Mouse (Mus musculus) embryonic facial prominence, embryonic 13.5 days (tissue): ENCODE measurements around the gene Kptn. TPM values are rescaled to one million over a fixed set of nuclear protein-coding genes. Genes with fewer than 3 reads are reported as not detected.

Experiments
- ATAC-seq: fragments of 200-750 bp; cut with Nextera tagmentation; 2 replicates; pipeline ENCODE4 v1.8.0; 2017; ENCODE audit warnings: low read depth; ENCODE audit not compliant: insufficient number of reproducible peaks, insufficient read depth, low FRiP score, low TSS enrichment
- H3K27ac ChIP-seq: fragments of 300-500 bp; sonication (generic); 2 replicates; pipeline ENCODE4 v1.5.1; 2015; ENCODE audit warnings: moderate library complexity, mild to moderate bottlenecking, inconsistent platforms
- H3K27me3 ChIP-seq: fragments of 300-500 bp; sonication (generic); 2 replicates; pipeline ENCODE4 v1.6.1; 2015; ENCODE audit warnings: mild to moderate bottlenecking, inconsistent platforms
- H3K36me3 ChIP-seq: fragments of 300-500 bp; sonication (generic); 2 replicates; pipeline ENCODE4 v1.6.1; 2015; ENCODE audit warnings: mild to moderate bottlenecking, inconsistent platforms
- H3K4me1 ChIP-seq: fragments of 300-500 bp; sonication (generic); 2 replicates; pipeline ENCODE4 v1.6.1; 2015; ENCODE audit warnings: inconsistent platforms
- H3K4me2 ChIP-seq: fragments of 300-500 bp; sonication (generic); 2 replicates; pipeline ENCODE4 v1.6.1; 2015; ENCODE audit warnings: moderate library complexity, mild to moderate bottlenecking, inconsistent platforms
- H3K4me3 ChIP-seq: fragments of 300-500 bp; sonication (generic); 2 replicates; pipeline ENCODE4 v1.5.1; 2015; ENCODE audit warnings: mild to moderate bottlenecking, inconsistent platforms
- H3K9ac ChIP-seq: fragments of 300-500 bp; sonication (generic); 2 replicates; pipeline ENCODE4 v1.6.1; 2015; ENCODE audit warnings: mild to moderate bottlenecking, inconsistent platforms
- H3K9me3 ChIP-seq: fragments of 300-500 bp; sonication (generic); 2 replicates; pipeline ENCODE4 v1.6.1; 2016; ENCODE audit warnings: inconsistent platforms
- WGBS: fragments of 180-500 bp; shearing (Covaris S2); methylation state at CpG from one replicate; pipeline ENCODE4 v1.1.7; 2015; ENCODE audit warnings: mixed read lengths; 5-methylcytosine and 5-hydroxymethylcytosine counted together
- polyA plus RNA-seq: library from polyadenylated mRNA; unstranded; fragments of >200 nt; fragmentation: Nextera tagmentation; extraction: Ambion mirVana; gene quantifications from 2 replicates; pipeline ENCODE4 v1.2.1, GENCODE M21; 2015

Gene Kptn
- 44.9 and 45.6 TPM in 2 replicates for polyA plus RNA-seq

DNA sequence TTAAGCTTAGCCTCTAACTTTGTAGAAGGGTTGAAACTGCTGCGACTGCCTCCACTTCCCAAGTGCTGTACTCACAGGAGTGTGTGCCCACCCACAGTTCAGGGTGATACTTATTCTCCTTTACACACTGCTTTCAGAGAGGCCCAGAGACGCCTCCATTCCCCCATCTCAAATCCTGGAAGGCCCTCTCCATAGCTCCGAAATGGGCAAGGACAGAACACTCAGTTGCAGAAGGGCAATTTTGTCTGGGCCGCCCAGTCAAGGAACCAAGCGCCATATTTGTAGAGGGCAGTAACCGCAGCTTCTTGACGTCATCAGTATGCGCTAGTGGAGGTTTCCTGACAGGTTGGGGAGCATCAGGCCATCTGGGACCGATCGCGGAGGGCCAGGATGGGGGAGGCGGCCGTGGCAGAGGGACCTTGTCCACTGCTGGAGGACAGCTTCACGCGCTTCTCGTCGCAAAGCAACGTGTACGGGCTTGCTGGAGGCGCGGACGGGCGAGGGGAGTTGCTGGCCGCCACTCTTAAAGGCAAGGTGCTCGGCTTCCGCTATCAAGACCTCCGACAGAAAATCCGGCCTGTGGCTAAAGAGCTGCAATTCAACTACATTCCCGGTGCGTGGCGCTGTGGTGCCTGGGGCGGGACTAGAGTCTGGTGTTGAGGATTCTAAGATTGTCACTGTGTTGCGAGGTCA, at the start of gene Kptn:
Kptn (plus strand) TSS at position 327 of the 693 bp plus-strand sequence.
- Histone ChIP-seq H3K9ac (peak within 1 kb of the TSS; percentile 81), H3K4me3 (peak within 1 kb of the TSS; percentile 76), H3K36me3 (peaks cover 50% of the 10 kb centered on the region), H3K9me3 (no peaks in the 10 kb centered on the region), H3K27ac (peak within 1 kb of the TSS; percentile 87), H3K27me3 (no peaks in the 10 kb centered on the region), H3K4me1 (peaks cover 7% of the 10 kb centered on the region), H3K4me2 (peak within 1 kb of the TSS; percentile 67)
- ATAC-seq = peak; percentile 73
- WGBS = under 1% methylated on average over 33 of the region's 33 CpGs

DNA sequence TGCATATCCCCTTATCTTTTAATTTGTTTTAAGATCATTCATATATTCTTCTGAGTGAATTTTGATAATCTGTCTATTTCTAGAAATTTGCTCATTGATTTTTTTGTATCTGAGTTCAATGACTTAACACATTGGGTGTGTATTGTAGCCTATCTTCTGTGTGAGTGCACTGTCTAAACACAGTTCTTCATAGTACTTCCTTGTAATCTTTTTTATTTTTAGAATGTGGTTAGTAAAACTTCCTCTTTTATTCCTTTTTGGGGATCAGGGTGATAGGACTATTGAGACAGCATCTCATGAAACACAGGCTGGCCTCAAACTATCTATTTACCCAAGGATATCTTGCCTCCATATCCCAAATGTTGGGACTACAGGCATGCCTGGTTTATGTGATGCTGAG, 48.8 kb upstream of the Kptn start:
- H3K9ac ChIP-seq = no peak overlapping the region
- ATAC-seq = no peak
- no peak overlapping the region for H3K4me3 ChIP-seq
- no peaks in the 10 kb centered on the region for H3K36me3 ChIP-seq
- H3K4me2 ChIP-seq = no peak overlapping the region
- H3K27ac ChIP-seq = no peak overlapping the region
- H3K4me1 ChIP-seq = no peaks in the 10 kb centered on the region
- no peaks in the 10 kb centered on the region for H3K27me3 ChIP-seq
- H3K9me3 ChIP-seq = no peaks in the 10 kb centered on the region

DNA sequence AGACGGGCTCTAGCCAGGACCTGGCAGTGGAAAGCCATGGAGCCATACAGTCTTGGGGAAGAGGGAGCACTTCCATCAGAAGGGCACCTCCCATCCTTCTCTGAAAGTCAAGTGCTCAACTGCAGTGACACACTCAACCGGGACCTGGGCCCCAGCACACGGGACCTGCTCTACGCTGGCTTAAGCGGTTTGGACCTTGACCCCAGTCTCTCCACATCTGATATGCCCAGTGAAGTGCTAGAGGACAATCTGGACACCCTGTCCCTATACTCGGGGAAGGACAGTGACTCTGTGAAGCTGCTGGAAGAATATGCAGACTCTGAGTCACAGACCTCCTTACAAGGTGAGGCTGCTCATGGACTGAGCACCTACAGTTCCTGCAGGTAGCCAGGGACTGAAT, 47.8 kb upstream of the Kptn start:
- Histone ChIP-seq H3K9ac (no peak overlapping the region), H3K4me3 (no peak overlapping the region), H3K4me1 (no peaks in the 10 kb centered on the region), H3K4me2 (no peak overlapping the region), H3K9me3 (no peaks in the 10 kb centered on the region), H3K27me3 (no peaks in the 10 kb centered on the region), H3K36me3 (no peaks in the 10 kb centered on the region), H3K27ac (no peak overlapping the region)
- no peak for ATAC-seq
- 79% methylated on average over 6 of the region's 6 CpGs for WGBS

DNA sequence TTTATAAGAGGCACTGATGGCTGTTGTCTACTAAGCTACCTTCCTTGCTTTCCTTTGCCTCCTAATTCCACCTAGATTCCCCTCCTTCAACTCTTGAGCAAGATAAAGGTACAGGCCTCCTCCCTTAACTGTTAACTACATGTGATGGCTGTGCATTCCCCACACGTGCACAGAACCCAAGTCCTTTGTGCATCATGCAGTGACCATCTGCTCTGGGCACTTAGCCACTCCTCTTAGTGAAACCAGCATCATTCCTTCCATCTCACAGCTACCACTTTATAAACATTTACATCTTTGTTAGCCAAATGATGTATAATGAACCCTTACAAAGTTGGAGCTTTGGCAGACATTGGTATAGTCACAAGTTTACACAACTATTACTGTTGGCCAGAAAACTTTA, 39.7 kb upstream of the Kptn start:
- no peaks in the 10 kb centered on the region for H3K36me3 ChIP-seq

DNA sequence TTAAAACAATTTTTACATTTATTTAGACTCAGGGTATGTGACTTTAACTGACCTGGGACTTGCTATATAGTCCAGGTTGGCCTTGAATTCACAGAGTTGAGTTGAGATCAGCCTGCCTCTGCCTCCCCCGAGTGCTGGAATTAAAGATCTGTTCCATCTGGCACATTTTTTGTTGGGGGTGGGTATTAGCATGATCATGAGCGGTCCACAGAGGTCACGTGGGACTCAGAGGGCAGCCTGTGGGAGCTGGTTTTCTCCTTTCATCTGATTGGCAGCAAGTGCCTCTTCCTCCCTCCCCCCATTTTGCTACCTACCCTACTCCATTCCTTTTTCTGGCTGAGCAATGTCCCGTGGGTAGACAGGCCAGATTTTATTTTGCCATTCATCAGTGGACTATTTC, 39.1 kb upstream of the Kptn start:
- 64% methylated on average over 4 of the region's 4 CpGs for WGBS
- H3K27ac ChIP-seq = no peak overlapping the region
- ATAC-seq = no peak

More for the DNA sequence above, 39.7 kb upstream of the Kptn start:
- 75% methylated on average over 1 of the region's 1 CpGs for WGBS
- no peak for ATAC-seq
- Histone ChIP-seq H3K27me3 (no peaks in the 10 kb centered on the region), H3K4me3 (no peak overlapping the region), H3K9me3 (no peaks in the 10 kb centered on the region), H3K9ac (no peak overlapping the region), H3K4me2 (no peak overlapping the region), H3K4me1 (no peaks in the 10 kb centered on the region), H3K27ac (no peak overlapping the region)

DNA sequence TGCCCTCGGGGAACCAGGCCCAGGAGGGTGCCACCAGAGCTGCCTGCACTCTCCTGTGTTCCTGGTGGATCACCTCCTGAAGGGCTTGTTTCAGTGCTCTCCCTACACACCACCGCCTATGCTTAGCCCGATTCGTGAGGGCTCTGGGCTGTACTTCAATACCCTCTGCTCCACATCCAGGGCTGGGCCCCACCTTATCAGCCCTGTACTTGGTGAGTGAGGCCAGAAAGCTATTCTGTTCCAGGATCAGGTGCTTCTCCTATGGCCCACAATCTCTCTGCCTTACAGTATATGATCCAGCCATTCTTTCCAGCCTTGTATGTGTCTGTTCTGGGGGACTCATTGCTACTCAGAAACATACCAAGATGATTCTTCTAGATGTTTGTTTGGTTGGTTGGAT, 36.3 kb upstream of the Kptn start:
- ATAC-seq = no peak
- WGBS = 52% methylated on average over 4 of the region's 4 CpGs
- H3K4me1 ChIP-seq = no peaks in the 10 kb centered on the region
- H3K9ac ChIP-seq = no peak overlapping the region
- H3K4me2 ChIP-seq = no peak overlapping the region
- no peaks in the 10 kb centered on the region for H3K27me3 ChIP-seq
- H3K36me3 ChIP-seq = no peaks in the 10 kb centered on the region
- H3K27ac ChIP-seq = no peak overlapping the region
- H3K9me3 ChIP-seq = no peaks in the 10 kb centered on the region
- H3K4me3 ChIP-seq = no peak overlapping the region

More for the DNA sequence above, 39.1 kb upstream of the Kptn start:
- Histone ChIP-seq H3K9me3 (no peaks in the 10 kb centered on the region), H3K27me3 (no peaks in the 10 kb centered on the region), H3K4me2 (no peak overlapping the region), H3K36me3 (no peaks in the 10 kb centered on the region), H3K4me3 (no peak overlapping the region), H3K4me1 (no peaks in the 10 kb centered on the region), H3K9ac (no peak overlapping the region)

DNA sequence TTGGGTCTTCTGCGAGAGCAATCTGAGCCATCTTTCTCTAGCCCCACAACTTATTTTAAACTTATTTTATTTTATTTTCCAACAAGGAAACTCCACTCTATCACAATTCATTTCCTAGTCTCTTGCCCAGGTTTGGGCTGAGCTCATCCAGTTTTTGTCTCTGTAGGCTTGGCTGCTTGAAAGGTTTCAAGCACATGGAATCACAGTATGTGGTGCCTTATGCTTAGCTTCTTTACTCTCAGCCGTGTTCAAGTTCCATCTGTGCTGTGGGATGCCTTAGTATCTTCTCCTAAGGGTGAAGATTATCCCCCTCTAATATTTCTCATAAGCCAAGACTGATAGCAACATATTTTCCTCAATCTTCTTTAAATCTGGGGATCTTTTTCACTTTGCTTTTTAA, 32.1 kb upstream of the Kptn start:
- Histone ChIP-seq H3K4me3 (no peak overlapping the region), H3K9ac (no peak overlapping the region), H3K27ac (no peak overlapping the region), H3K4me1 (no peaks in the 10 kb centered on the region), H3K4me2 (no peak overlapping the region), H3K9me3 (no peaks in the 10 kb centered on the region), H3K36me3 (no peaks in the 10 kb centered on the region), H3K27me3 (0 out of 2 replicates have a peak, but pooled peaks cover 6% of the 10 kb centered on the region)
- no peak for ATAC-seq
- whole genome bisulfite sequencing = 77% methylated on average over 2 of the region's 2 CpGs

DNA sequence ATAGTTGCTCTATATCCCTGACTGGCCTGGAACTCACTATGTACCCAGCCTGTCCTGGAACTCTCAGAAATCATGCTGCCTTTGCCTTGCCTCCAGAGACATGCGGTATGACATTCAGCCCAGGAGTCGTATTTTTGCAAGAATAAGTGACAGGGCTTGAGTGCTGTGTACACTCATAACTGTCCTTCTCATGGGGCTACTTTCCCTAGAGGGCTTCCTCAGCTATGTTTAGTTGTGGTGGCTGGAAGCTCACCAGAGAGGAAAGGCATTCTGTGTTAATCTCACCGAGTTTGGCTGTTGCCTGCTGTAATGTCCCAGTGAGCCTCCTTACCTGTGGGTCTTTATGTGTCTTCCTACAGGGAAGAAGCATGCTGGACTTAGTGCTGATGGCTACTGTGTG, 25.1 kb upstream of the Kptn start:
- H3K36me3 ChIP-seq = no peaks in the 10 kb centered on the region
- no peak overlapping the region for H3K4me3 ChIP-seq
- no peak overlapping the region for H3K4me2 ChIP-seq
- no peak overlapping the region for H3K9ac ChIP-seq
- no peak for ATAC-seq
- peaks cover 9% of the 10 kb centered on the region for H3K4me1 ChIP-seq
- H3K27me3 ChIP-seq = 0 out of 2 replicates have a peak, but pooled peaks cover 6% of the 10 kb centered on the region
- H3K27ac ChIP-seq = no peak overlapping the region
- H3K9me3 ChIP-seq = no peaks in the 10 kb centered on the region
- 72% methylated on average over 3 of the region's 3 CpGs for WGBS

DNA sequence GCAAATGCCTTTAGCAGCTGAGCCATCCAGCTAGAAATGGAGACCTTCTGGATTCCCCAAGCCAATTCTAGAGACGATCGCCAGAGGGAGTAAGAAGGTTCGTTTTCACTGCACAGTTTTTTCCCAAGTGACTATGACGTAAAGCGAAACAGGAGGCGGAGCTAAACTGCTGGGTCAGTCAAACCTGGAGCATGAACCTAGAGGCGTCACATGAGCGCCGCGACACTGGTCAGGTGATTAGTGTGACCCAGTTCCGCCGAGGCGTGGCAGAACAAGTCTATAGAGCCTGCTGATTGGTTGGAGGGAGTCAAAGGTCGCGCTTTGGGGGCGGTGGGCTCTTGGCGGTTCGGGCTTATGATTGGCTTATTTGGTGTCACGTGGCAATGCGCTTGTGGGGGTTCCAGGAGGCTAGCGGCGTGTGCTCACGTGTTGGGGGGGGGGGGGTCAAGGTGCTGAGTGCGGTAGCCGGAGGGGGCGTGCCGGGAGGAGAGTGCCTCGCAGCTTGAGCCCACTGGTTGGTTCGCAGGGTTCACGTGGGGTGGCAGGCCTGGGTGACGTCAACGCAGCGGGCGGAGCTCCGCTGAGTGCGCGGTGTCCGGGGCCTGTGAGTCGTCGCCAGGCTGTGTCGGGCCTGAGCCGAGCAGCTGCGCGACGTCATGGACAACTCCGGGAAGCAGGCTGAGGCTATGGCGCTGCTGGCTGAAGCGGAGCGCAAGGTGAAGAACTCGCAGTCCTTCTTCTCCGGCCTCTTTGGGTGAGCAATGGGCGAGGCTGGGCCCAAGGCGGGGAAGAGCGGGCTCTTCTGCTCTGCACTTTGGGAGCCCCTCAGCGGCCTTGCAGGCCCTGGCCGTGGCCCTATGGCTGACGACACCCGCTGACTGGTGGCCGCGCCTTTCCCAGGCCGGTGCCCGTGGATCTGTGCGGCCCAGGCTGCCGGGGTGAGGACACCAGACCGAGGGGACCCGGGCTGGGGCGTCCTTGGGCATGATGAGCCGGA, 21.4 kb upstream of the Kptn start, which contains the start of gene Napa:
Napa (plus strand) TSS at position 438 of the 997 bp plus-strand sequence.
- WGBS = under 1% methylated on average over 68 of the region's 68 CpGs
- H3K9me3 ChIP-seq = no peaks in the 10 kb centered on the region
- H3K27ac ChIP-seq = peak within 1 kb of the TSS; percentile 86

DNA sequence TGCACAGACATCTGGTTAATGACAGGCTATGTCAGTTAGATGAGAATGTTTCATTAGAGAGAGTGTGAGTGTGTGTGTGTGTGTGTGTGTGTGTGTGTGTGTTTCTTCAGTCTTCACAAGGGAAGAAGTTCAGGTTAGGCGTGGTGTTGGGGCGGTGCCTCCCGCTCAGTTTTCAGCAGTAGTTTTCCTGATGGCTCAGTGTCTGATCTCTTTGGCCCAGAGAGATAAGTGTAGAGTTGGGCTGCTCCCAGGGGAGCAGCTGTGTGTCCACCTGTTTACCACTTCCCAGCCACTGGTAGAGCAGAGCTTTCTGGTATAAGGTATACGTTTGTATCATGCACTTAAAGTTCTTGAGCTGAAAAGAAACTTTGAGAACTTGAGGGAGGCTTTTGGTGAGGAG, 19.8 kb upstream of the Kptn start:
- peaks cover 40% of the 10 kb centered on the region for H3K4me1 ChIP-seq
- peak overlapping the region; percentile 99 for H3K9ac ChIP-seq
- peaks cover 31% of the 10 kb centered on the region for H3K36me3 ChIP-seq
- H3K9me3 ChIP-seq = no peaks in the 10 kb centered on the region
- H3K27me3 ChIP-seq = no peaks in the 10 kb centered on the region
- peak overlapping the region; percentile 85 for H3K4me2 ChIP-seq
- no peak for ATAC-seq
- peak overlapping the region; percentile 99 for H3K4me3 ChIP-seq
- 83% methylated on average over 4 of the region's 4 CpGs for WGBS
- H3K27ac ChIP-seq = no peak overlapping the region

More for the DNA sequence above, 21.4 kb upstream of the Kptn start, which contains the start of gene Napa:
- Histone ChIP-seq H3K4me3 (peak within 1 kb of the TSS; percentile 99), H3K4me2 (peak within 1 kb of the TSS; percentile 85), H3K27me3 (no peaks in the 10 kb centered on the region), H3K9ac (peak within 1 kb of the TSS; percentile 99), H3K36me3 (peaks cover 17% of the 10 kb centered on the region), H3K4me1 (peaks cover 35% of the 10 kb centered on the region)
- peak; percentile 99 for ATAC-seq

DNA sequence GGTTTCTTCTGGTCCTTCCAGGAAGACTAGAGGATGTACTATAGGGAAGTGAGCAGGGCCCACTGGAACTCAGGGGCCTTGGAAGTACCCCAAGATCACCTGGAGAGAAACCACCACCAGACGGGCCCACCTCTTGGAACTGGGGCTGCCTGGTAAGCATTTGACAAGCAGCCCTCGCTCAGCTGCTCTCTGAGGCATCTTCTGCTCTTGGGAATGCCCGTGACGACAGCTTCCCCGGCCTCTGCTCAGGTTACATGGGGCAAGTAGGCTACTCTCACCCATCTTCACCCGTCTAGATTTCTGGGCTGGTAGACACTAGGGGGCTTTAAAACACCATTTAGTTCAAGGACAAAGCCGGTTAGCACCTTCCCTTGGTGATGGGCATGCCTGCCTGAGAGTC, 18.6 kb upstream of the Kptn start:
- 65% methylated on average over 7 of the region's 7 CpGs for WGBS
- H3K4me3 ChIP-seq = no peak overlapping the region
- no peak overlapping the region for H3K27ac ChIP-seq
- no peaks in the 10 kb centered on the region for H3K9me3 ChIP-seq
- H3K4me1 ChIP-seq = peaks cover 40% of the 10 kb centered on the region
- no peak overlapping the region for H3K4me2 ChIP-seq
- no peaks in the 10 kb centered on the region for H3K27me3 ChIP-seq
- H3K9ac ChIP-seq = no peak overlapping the region
- H3K36me3 ChIP-seq = peaks cover 40% of the 10 kb centered on the region
- ATAC-seq = no peak
